Mouse (Mus musculus) heart, adult 2 months (tissue): Measurements from ENCODE around the gene Mbd4. TPM values are rescaled to one million over a fixed set of nuclear protein-coding genes. Genes with fewer than 3 reads are reported as not detected.

Source experiments
- DNase-seq, 2 experiments: peaks; one replicate each; pipeline ENCODE4 v3.0.0; 2021
- H3K27ac ChIP-seq: fragments of 200-600 bp; 2 replicates; pipeline ENCODE4 v1.8.1; 2022
- H3K27me3 ChIP-seq: fragments of 200-500 bp; 2 replicates; pipeline ENCODE4 v1.6.1; 2012; ENCODE audit warnings: mild to moderate bottlenecking, low read length, inconsistent platforms, mixed read lengths; ENCODE audit not compliant: control insufficient read depth, insufficient read depth
- H3K36me3 ChIP-seq: fragments of 200-500 bp; 2 replicates; pipeline ENCODE4 v1.6.1; 2012; ENCODE audit warnings: low read length, inconsistent platforms; ENCODE audit not compliant: control insufficient read depth, insufficient read depth
- H3K4me1 ChIP-seq: fragments of 200-500 bp; 2 replicates; pipeline ENCODE4 v1.6.1; 2011; ENCODE audit warnings: low read length; ENCODE audit not compliant: control insufficient read depth, insufficient read depth
- H3K4me3 ChIP-seq: fragments of 200-600 bp; 2 replicates; pipeline ENCODE4 v1.8.1; 2022
- H3K79me2 ChIP-seq: fragments of 200-500 bp; replicated peaks from 2 replicates; pipeline ENCODE4 v1.6.1; 2012; ENCODE audit warnings: mild to moderate bottlenecking, inconsistent platforms, low read length, moderate library complexity, mixed read lengths; ENCODE audit not compliant: control insufficient read depth, insufficient read depth
- H3K9ac ChIP-seq: fragments of 200-500 bp; 2 replicates; pipeline ENCODE4 v1.6.1; 2012; ENCODE audit warnings: low read depth, mild to moderate bottlenecking, control low read depth, inconsistent platforms, low read length, mixed read lengths
- CTCF ChIP-seq: fragments of 200-600 bp; IDR thresholded peaks from 2 replicates; pipeline ENCODE4 v1.8.1; 2022; ENCODE audit warnings: antibody characterized with exemption, mild to moderate bottlenecking, moderate library complexity
- EP300 ChIP-seq: fragments of 200-500 bp; IDR thresholded peaks from 2 replicates; pipeline ENCODE4 v1.6.1; 2011; ENCODE audit warnings: low read depth, low read length, control low read depth; ENCODE audit not compliant: insufficient read depth
- POLR2A ChIP-seq: fragments of 200-500 bp; IDR thresholded peaks from 2 replicates; pipeline ENCODE4 v1.6.1; 2011; ENCODE audit warnings: mild to moderate bottlenecking, low read depth, low read length, control low read depth; ENCODE audit not compliant: insufficient read depth
- WGBS: fragments of 180-500 bp; shearing (Covaris S2); methylation state at CpG from one replicate; pipeline ENCODE4 v1.1.7; 2018; 5-methylcytosine and 5-hydroxymethylcytosine counted together
- intact Hi-C: fragments of 180-260 bp; cut with DNase I; formaldehyde crosslinking; loops from one replicate; pipeline ENCODE4 v1.15.1; 2025
- polyA plus RNA-seq: library from polyadenylated mRNA; depleted of rRNA; stranded (reverse); fragments of >200 nt; gene quantifications from 2 replicates; pipeline ENCODE4 v1.2.3, GENCODE M21; 2012; rRNA removed
- total RNA-seq, 2 experiments: library from RNA; stranded (reverse); gene quantifications; 2 replicates each; pipeline ENCODE4 v1.2.3; 2021

Gene Mbd4
- total and polyA plus RNA-seq, 3 experiments: 0.93 to 1.5 (median 1.2) TPM

DNA sequence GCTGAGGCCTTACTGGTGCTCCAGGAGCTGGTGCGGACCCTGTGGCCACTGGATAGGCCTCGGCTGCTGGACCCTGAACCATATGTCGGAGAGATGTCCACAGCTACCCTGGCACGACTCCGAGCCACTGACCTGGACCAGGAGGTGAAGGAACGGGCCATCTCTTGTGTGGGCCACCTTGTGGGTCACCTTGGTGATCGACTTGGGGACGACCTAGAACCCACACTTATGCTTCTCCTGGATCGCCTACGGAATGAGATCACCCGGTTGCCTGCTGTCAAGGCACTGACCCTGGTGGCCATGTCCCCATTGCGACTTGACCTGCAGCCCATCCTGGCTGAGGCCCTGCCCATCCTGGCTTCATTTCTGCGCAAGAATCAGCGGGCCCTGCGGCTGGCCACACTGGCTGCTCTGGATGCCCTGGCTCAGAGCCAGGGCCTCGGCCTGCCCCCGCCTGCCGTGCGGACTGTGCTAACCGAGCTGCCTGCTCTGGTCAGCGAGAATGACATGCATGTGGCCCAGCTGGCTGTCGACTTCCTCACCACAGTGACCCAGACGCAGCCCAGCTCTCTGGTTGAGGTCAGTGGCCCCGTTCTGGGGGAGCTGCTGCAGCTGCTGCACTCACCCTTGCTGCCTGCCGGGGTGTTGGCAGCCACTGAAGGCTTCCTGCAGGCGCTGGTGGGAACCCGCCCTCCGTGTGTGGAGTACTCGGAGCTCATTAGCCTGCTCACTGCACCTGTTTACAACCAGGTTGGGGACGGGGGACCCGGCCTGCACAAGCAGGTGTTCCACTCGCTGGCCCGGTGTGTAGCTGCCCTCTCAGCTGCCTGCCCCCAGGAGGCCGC is 61.1 kb downstream of the Mbd4 start:
- 58% methylated on average over 34 of the region's 34 CpGs for WGBS
- Histone ChIP-seq H3K4me3 (no peak overlapping the region), H3K4me1 (peaks cover 3% of the 10 kb centered on the region; the same call in 1 of the 2 replicates), H3K9ac (peak overlapping the region; percentile 15; the same call in 1 of the 2 replicates), H3K27me3 (no peaks in the 10 kb centered on the region), H3K79me2 (no peaks in the 10 kb centered on the region), H3K36me3 (peaks cover 2% of the 10 kb centered on the region), H3K27ac (no peak overlapping the region; the same call in 1 of the 2 replicates)
- TF ChIP-seq EP300 (no peak), POLR2A (no peak), CTCF (no peak)
- DNase-seq: peak; percentile 51 to 67
- intact Hi-C loops: no loop called here

DNA sequence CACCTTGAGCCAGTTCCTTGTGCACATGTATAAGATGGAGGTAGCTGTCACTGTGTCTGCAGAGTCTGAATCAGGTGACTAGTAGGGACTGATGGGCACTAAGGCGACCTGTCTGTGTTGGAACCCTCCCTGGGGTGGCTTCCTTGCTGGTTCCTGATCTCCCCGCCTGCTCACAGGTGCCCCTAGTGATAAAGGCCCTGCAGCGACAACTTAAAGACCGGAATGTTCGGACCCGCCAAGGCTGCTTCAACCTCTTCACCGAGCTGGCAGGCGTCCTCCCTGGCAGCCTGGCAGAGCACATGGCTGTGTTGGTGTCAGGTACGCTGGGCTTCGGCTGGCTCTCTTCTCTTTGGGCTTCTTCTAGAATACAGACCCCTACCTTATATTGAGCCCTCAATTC is 62.2 kb downstream of the Mbd4 start:
- peak; percentile 52 to 62 for DNase-seq
- no peaks in the 10 kb centered on the region for H3K79me2 ChIP-seq
- no peaks in the 10 kb centered on the region for H3K27me3 ChIP-seq
- peaks cover 2% of the 10 kb centered on the region for H3K36me3 ChIP-seq
- H3K27ac ChIP-seq: peak overlapping the region; percentile 41; the same call in 1 of the 2 replicates
- intact Hi-C loops: no loop called here
- TF ChIP-seq CTCF: peak; percentile 43
- TF ChIP-seq EP300: no peak
- no peak for TF ChIP-seq POLR2A
- H3K4me1 ChIP-seq: peaks cover 3% of the 10 kb centered on the region; the same call in 1 of the 2 replicates
- H3K9ac ChIP-seq: no peak overlapping the region
- WGBS: 54% methylated on average over 10 of the region's 10 CpGs
- no peak overlapping the region for H3K4me3 ChIP-seq

Other genes starting within 250 kb of the Mbd4 start
- gene Raf1, start 176.7 kb downstream of the Mbd4 start, total RNA-seq: 100 to 1,000 TPM; 103 to 109 TPM
- gene Raf1, start 176.7 kb downstream of the Mbd4 start, polyA plus RNA-seq: 145 and 186 TPM in 2 replicates
- 1 to 10 TPM in 1 of 2 experiments, not detected in 1; 2.4 TPM for gene Tmem40, start 91.0 kb downstream of the Mbd4 start, total RNA-seq
- 0.47 and 0.92 TPM in 2 replicates for gene Tmem40, start 91.0 kb downstream of the Mbd4 start, polyA plus RNA-seq
- 10 to 100 TPM; 69.3 to 77.2 TPM for gene Cand2, start 78.8 kb downstream of the Mbd4 start, total RNA-seq
- 59.0 and 68.4 TPM in 2 replicates for gene Cand2, start 78.8 kb downstream of the Mbd4 start, polyA plus RNA-seq
- 100 to 1,000 TPM; 579 to 679 TPM for gene Rpl32, start 44.6 kb downstream of the Mbd4 start, total RNA-seq
- gene Rpl32, start 44.6 kb downstream of the Mbd4 start, polyA plus RNA-seq: 328 and 413 TPM in 2 replicates
- gene Efcab12, start 15.0 kb downstream of the Mbd4 start, total RNA-seq: under 1 TPM; 0.16 to 0.26 TPM
- 0.06 and 0.14 TPM in 2 replicates for gene Efcab12, start 15.0 kb downstream of the Mbd4 start, polyA plus RNA-seq
- 1 to 10 TPM; 6.6 to 7.3 TPM for gene Ift122, start 99 bp upstream of the Mbd4 start, total RNA-seq
- 12.8 and 15.2 TPM in 2 replicates for gene Ift122, start 99 bp upstream of the Mbd4 start, polyA plus RNA-seq
- under 1 TPM in 1 of 2 experiments, not detected in 1; 0.23 TPM for gene Rho, start 78.4 kb upstream of the Mbd4 start, total RNA-seq
- 0.44 and 1.3 TPM in 2 replicates for gene Rho, start 78.4 kb upstream of the Mbd4 start, polyA plus RNA-seq
- gene H1foo, start 91.6 kb upstream of the Mbd4 start, total RNA-seq: not detected
- gene H1foo, start 91.6 kb upstream of the Mbd4 start, polyA plus RNA-seq: not detected in 2 replicates
- 10 to 100 TPM; 58.8 to 90.6 TPM for gene Plxnd1, start 141.6 kb upstream of the Mbd4 start, total RNA-seq
- 79.9 and 102 TPM in 2 replicates for gene Plxnd1, start 141.6 kb upstream of the Mbd4 start, polyA plus RNA-seq